Mouse (Mus musculus) B cell, adult 2 months (primary cell): ENCODE measurements around the gene Baiap2l2.
"Not testable (repeated sequence)": the region's sequence is repeated elsewhere in the genome, so short reads cannot be mapped to it uniquely, and the experiment has no call there.

Experiments used
- DNase-seq, 2 experiments: peaks; one replicate each; pipeline ENCODE4 v3.0.0; 2022

Gene Baiap2l2

GRCm38 (mm10) chr15:79261095-79261725 lies 24.1 kb downstream of the Baiap2l2 start:
- DNase-seq, result peak in 1 of 2 experiments; percentile 13

DNA sequence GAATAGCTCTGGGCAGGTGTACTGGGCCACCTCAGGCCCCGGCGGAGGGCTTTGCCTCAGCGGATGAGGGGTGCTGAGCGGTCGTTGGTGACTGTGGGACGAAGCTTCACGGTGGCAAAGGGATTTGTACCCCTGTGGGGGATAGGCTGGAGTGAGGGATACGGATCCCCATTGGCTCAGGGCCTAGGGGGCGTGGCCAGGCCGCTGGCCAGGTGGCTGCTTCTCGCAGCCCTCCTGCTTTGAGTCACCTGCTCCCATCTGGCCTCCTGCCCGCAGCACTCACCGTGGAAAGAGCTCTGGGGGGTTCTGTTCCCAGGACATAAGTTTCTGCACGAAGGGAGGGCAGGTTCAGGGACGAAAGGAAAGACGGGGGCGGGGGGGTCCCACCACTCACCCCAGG lies 26.8 kb downstream of the Baiap2l2 start:
- no peak for DNase-seq

DNA sequence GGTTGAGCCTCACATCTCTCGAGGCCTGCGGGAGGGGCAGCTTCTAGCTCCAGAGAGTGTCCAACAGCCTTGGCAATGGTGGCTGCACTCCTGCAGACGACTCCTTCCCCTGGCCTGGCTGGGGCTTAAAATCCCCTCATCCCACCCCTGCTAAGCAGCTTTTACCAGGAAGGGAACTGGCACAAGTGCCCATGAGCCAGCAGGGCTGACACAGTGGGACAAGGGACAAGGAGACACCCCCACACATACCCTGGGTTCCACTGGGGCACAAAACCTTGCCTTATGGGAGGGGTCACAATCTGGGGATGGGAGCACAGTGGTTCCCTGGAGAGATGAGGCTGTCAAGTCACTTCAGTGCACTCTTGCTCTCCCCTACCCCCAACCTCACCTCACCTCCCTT lies 30.7 kb downstream of the Baiap2l2 start, which contains the start of gene Slc16a8:
Gene Slc16a8, minus strand, starts transcription at position 101 of the 400 bp plus-strand sequence.
- no peak for DNase-seq

DNA sequence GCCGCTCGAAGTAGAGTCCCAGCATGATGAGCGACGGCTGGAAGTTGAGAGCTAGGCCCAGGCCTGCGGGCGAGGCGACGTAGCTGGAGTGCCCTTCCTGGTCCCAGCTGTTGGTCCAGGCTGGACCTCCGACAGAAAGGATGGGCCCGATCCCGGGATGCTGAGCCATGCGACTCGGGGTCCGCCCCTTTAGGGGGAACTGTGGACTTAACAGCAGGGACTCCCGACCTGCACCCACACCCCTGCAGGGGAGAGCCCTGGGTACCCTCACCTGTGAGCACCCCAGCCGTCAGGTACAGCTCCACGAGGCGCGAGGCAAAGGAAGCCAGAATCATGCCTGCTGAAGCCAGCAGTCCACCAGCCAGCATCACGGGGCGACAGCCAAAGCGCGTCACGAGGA lies 32.8 kb downstream of the Baiap2l2 start:
- no peak for DNase-seq

DNA sequence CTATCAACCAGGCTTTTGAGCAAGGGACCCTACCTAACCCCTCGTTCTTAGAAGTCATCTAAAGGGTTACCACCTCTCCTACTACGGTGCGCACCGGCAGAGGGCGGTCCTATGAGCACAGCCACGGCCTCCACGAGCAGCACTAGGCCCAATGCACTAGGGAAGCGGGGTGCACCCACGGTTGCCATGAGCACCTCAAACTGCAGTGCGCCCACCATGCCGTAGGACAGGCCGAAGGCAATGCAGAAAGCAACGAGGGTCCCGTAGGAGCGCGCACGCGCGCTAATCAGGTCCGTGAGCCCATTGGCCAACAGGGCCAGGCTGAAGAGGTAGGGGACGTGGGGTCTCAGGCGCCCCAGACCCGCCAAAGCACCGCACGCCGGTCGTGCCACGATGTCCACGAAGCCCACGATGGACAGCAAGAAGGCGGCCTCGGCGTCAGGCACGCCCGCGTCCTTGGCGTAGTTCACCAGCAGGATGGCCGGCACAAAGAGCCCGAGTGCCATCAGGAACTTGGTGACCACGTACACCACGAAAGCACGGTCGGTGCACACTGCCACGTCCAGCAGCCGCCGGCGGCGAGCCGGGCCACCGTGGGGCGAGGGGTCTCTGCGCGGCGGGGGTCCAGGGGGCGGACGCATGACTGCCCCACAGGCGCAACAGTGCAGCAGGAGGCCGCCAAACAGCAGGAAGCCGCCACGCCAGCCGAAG lies 33.4 kb downstream of the Baiap2l2 start:
- DNase-seq, result no peak

GRCm38 (mm10) chr15:79251168-79251567 lies 34.2 kb downstream of the Baiap2l2 start:
- DNase-seq, result no peak

DNA sequence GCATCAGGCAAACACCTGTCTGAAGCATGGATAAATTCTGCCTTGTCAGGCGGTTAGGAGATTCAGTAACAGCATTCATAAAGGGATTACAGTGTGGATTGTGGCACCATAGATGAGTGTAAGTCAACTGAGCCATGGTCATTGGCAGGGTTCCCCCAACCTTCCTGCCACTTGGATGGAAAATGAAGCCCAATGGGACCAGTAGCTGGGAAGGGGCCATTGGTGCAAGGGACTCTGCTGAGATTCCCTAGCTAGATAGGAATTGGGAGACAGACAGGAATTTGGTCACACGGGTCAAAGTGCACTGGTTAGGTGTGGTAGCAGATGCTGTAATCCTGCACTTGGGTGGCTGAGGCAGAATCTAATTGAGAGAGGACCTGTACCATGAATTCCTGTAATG lies 35.1 kb downstream of the Baiap2l2 start:
- no peak for DNase-seq

DNA sequence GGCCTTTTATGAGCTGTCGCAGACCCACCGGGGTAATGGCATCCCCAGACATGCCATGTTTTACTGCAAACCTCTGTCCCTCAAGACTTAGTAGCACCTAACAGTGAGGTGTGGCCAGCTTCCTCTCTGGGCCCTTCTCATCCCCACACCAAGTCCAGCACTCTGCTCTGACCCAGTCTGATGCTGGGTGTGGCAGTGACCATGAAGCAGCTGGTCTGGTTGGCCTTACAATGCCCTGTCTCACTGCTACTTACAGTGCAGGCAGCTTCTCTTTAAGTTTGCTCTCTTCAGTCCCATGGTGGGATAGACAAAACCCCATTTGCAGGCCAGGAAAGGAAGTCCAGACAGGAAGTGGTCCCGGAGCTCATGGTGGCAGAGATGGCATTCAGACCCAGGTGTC lies 40.0 kb downstream of the Baiap2l2 start:
- no peak for DNase-seq

- DNase-seq, result no peak
Measured at GRCm38 (mm10) chr15:79244071-79244893, 41.1 kb downstream of the Baiap2l2 start.

GRCm38 (mm10) chr15:79243234-79244042 lies 41.9 kb downstream of the Baiap2l2 start:
- peak; percentile 91 to 92 for DNase-seq

DNA sequence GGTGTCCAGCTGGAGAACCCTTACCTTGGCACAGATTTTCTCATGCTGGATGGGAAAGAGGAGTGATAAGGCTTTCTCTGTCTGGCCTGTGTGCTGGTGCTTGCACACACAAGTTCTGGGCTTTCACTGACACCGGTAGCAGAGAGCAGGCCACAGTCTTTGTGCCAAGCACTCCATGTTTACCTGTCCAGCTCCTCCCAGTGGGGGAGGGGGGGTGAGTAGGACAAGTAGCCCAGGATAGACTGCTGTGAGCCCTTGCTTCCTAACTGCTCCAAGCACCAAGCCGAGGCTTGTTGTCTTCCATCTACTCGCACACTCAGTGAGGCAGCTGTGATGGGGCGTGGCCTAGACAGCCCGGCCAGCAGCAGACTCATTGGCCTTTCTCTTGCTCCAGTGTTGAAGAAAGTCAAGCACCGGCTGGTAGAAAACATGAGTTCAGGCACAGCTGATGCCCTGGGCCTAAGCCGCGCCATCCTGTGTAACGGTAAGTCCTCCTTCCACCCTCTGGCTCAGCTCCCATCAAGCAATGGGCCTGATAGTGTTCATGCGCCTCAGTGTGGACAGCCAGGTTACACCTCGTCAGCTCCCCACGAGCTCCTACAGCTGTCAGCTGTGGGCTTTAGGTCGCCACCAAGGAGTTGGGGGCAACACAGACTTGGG lies 42.6 kb downstream of the Baiap2l2 start:
- DNase-seq, result no peak

GRCm38 (mm10) chr15:79238036-79238435 lies 47.3 kb downstream of the Baiap2l2 start:
- DNase-seq, result no peak

DNA sequence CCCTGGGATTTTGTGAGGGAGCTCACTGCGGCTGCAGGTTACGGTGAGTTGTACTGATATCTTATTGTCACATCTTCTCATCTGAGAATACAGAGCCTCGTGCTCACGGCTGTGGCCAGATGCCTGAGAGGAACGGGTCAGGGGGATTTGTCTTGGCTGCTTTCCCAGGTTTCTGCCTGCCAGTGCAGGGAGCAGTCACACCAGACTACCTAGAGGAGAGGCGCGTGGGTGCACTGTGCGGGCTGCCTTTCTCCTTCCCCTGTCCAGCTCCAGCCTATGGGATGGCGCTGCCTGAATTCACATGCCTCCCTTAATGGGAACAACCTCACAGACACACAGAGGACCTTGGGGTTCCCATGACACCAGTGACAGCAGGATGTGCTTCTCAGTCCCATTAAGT lies 50.1 kb downstream of the Baiap2l2 start:
- DNase-seq, result no peak

- peak; percentile 93 to 94 for DNase-seq
Measured at GRCm38 (mm10) chr15:79229058-79229821, 56.1 kb downstream of the Baiap2l2 start, which contains the start of the genes Pick1 and Gm49486. Gene Pick1 (plus strand): TSS chr15:79229173. Gene Gm49486 (plus strand): TSS chr15:79229391.

- not testable (repeated sequence) for DNase-seq
Measured at GRCm38 (mm10) chr15:79225780-79226179, 59.6 kb downstream of the Baiap2l2 start.

DNA sequence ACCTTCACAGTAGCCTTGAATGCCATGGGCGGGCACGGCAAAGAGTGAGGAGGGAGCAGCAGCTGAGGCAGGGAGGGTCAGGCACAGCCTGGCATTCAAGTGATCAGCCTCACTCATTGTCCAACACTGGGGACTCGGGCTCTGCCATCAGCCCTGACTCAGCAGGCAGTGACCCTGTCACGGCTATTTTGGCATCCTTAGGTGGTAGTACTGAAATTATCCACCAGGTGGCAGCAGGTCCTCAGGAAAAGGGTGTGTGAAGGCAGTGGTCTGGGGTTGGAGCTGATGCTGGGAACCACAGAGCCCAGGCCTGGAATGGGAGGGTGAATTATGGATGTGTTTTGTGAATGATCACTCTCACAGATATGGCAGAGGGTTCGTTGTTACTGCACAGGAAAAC lies 60.7 kb downstream of the Baiap2l2 start:
- peak; percentile 89 for DNase-seq

- DNase-seq, result no peak
Measured at GRCm38 (mm10) chr15:79223641-79224040, 61.7 kb downstream of the Baiap2l2 start.

DNA sequence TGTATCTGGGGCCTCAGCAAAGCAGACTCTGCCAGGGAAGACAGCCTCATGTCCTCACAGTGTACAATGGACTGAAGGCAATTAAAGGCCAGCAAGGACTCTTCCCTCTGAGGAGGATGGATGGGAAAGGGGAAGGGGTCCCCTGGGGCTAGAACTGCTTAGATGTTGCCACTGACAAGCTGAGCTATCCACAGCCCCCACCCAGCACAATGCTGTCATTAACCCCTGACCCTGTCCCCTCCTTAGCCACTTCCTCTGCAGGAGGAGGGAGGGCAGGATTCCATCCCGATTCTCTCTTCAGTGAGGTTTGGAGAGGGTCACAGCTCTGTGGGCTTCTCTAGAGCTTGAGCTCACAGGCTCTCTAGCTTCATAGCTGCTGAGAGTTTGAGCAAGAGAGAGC lies 65.8 kb downstream of the Baiap2l2 start:
- DNase-seq, result no peak

DNA sequence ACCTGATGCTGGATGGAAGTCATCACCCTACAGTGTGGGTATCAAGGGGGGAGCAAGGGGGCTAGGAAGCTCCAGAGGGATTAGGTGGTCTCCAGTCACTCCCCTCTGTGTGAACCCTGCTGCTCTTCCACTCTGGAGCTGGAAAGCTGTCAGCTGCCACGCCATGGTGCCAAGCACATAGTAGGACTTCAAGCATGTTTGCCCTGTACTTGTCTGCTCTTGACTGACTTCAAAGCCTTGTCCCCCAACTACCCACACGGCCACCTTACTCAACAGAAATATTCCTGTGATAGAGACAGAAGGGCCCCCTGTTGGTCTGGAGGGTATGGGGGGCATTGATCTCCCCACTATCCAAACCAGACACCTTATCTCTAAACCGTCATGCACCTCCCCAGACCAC lies 69.1 kb downstream of the Baiap2l2 start:
- no peak for DNase-seq

- DNase-seq, result no peak
Measured at GRCm38 (mm10) chr15:79213591-79213990, 71.7 kb downstream of the Baiap2l2 start.

DNA sequence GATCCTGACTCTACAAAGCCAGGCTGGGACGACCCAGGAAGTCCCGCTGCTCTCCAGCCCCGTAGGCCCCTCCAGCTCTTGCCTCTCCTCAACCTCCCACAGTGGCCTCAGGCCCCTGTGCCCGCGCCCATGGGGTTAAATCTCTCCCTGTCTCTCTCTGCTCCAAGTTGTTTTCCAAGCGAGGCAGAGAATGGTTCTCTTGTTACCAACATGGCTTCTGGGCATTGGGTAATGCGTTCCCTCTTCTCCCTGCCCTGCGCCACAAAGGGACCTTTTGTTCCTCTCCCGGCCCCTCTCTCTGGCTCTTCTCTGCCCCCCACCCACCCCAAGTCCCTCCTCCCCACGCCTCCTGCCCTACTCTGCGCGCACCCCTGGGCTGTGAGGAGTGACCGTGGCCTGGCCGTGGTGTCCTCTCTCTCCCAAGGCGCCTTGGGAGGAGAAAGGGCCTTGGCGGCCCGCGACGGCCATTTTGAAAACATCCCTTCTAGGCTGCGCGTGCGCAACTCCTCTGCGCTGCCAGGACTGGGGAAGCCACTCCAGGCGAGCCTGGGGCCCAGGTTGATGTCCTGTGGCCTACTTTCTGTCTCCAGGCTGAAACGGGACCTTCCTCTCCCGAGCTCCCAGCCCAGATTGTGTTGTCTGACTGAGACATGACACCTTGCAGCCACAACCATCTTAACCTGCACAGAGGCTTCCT lies 72.4 kb downstream of the Baiap2l2 start:
- DNase-seq, result no peak
